Mouse (Mus musculus): Measurements from ENCODE around the gene Pate4. TPM values are rescaled to one million over a fixed set of nuclear protein-coding genes. Genes with fewer than 3 reads are reported as not detected.

The Pate4 gene
- not detected in 2 replicates for polyA plus RNA-seq (2012; rRNA removed)

GRCm38 (mm10) chr9:35611841-35612240 lies at the start of gene Pate4:
TSS of gene Pate4 (minus strand) at chr9:35611941.

GRCm38 (mm10) chr9:35648102-35648501 lies 36.4 kb upstream of the Pate4 start, which contains the start of gene Pate3:
TSS of gene Pate3 (minus strand) at chr9:35648202.

GRCm38 (mm10) chr9:35569571-35570534 lies 41.9 kb downstream of the Pate4 start, which contains the start of the genes Pate2 and Hyls1:
TSS of gene Pate2 (plus strand) at chr9:35570284.
TSS of gene Hyls1 (minus strand) at chr9:35570398.

GRCm38 (mm10) chr9:35558257-35559008 lies 53.3 kb downstream of the Pate4 start, which contains the start of the genes Ddx25 and Pus3:
TSS of gene Ddx25 (minus strand) at chr9:35558528.
TSS of gene Pus3 (plus strand) at chr9:35558595.

Other genes with a start within 250 kb of the Pate4 start
- 12.6 and 16.5 TPM in 2 replicates for gene Cdon, start 190.8 kb downstream of the Pate4 start, polyA plus RNA-seq (2012; rRNA removed)
- gene Gm1113, start 93.7 kb downstream of the Pate4 start, polyA plus RNA-seq (2012; rRNA removed): not detected in 2 replicates
- gene Ddx25, start 53.4 kb downstream of the Pate4 start, polyA plus RNA-seq (2012; rRNA removed): 0.08 and 0.18 TPM in 2 replicates
- gene Pus3, start 53.3 kb downstream of the Pate4 start, polyA plus RNA-seq (2012; rRNA removed): 1.1 and 1.2 TPM in 2 replicates
- gene Pate2, start 41.7 kb downstream of the Pate4 start, polyA plus RNA-seq (2012; rRNA removed): 0.08 TPM in 1 of 2 replicates, not detected in the other
- gene Hyls1, start 41.5 kb downstream of the Pate4 start, polyA plus RNA-seq (2012; rRNA removed): 1.2 and 1.6 TPM in 2 replicates
- gene Pate3, start 36.3 kb upstream of the Pate4 start, polyA plus RNA-seq (2012; rRNA removed): not detected in 2 replicates
- not detected in 2 replicates for gene Pate1, start 75.4 kb upstream of the Pate4 start, polyA plus RNA-seq (2012; rRNA removed)
- not detected in 2 replicates for gene Gm17677, start 129.1 kb upstream of the Pate4 start, polyA plus RNA-seq (2012; rRNA removed)
- not detected in 2 replicates for gene Gm17727, start 166.2 kb upstream of the Pate4 start, polyA plus RNA-seq (2012; rRNA removed)
- gene Gm27235, start 178.2 kb upstream of the Pate4 start, polyA plus RNA-seq (2012; rRNA removed): not detected in 2 replicates
- not detected in 2 replicates for gene D730048I06Rik, start 178.2 kb upstream of the Pate4 start, polyA plus RNA-seq (2012; rRNA removed)
- gene 9230110F15Rik, start 232.2 kb upstream of the Pate4 start, polyA plus RNA-seq (2012; rRNA removed): not detected in 2 replicates